Mouse (Mus musculus): ENCODE measurements around the gene Gne. TPM values are rescaled to one million over a fixed set of nuclear protein-coding genes. Genes with fewer than 3 reads are reported as not detected.
"Not testable (repeated sequence)": the region's sequence is repeated elsewhere in the genome, so short reads cannot be mapped to it uniquely, and the experiment has no call there.

Gne gene
- total RNA-seq, 2 experiments from 2014 or later: 25.7 to 28.7 TPM

DNA sequence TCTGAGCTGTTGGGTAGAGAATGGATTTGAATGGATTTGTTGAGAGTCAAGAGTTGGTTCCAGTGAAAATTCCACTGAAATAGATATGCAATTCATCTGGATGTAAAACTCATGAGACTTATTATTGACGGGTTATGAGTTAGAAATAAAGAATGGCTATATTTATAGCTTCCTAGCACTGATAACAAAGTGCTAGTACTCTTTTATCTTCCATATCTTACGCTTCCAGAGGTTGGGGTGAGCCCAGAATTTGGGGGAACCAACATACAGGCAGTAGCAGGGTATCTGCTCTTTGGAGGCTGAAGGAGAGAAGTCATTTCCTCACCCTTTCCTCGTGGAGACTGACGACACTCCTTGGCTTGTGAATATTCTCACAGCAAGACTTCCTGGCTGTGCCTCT lies 9.6 kb downstream of the Gne start:
- no peak for DNase-seq (ENCODE audit: low spot score)
- intact Hi-C loops (cut with DNase I): loop anchor here (5.0 kb wide), 1 partner anchor 158 kb away; the partner anchor contains the start of gene Rnf38

DNA sequence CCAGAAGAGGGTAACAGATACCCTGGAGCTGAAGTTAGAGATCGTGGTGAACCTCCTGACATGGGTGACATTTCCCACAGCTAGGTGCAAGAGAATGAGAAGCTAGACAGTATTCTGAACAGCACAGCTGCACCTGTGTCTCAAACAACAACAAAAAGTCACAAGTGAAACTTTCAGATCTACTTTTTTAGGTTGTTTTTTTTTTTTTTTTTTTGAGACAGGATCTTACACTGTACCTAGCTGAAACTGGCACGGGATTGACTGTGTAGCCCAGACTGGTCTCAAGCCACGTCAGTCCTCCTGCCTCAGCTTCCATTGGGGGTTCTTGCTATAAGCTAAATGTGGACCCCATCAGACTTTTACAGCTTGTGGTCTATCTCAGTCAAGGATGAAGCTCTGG lies 10.2 kb downstream of the Gne start:
- intact Hi-C loops (cut with DNase I): loop anchor here (5.0 kb wide), 1 partner anchor 159 kb away; the partner anchor contains the start of gene Rnf38
- no peak for DNase-seq (ENCODE audit: low spot score)

DNA sequence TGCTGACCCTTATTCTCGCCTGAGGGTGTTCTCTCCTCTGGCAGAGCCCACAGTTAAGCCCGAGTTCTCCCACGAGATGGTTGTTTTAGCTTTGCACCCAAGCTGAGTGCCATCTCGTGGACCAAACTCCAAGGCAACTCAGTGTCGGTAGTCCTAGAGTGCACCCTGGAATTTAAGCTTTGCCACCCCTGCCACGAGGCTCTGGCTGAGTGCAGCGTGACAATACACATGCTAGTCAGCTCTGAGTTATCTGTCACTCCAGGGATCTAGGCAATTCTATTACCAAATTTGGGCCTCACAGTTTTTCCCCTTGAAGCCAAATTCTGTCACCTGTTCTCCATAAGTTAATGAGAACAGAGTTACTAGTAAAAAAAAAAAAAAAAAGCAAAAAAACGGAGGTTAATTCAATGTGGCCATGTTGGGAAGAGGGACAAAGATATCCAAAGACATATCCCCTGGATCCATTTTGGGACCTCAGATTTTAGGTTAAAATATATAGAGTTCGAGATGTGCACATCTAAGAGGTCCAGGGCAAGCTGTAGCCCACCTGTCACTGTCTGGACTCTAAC lies 11.0 kb downstream of the Gne start:
- no peak for DNase-seq (ENCODE audit: low spot score)
- intact Hi-C loops (cut with DNase I): loop anchor here (5.0 kb wide), 1 partner anchor 159 kb away; the partner anchor contains the start of gene Rnf38

DNA sequence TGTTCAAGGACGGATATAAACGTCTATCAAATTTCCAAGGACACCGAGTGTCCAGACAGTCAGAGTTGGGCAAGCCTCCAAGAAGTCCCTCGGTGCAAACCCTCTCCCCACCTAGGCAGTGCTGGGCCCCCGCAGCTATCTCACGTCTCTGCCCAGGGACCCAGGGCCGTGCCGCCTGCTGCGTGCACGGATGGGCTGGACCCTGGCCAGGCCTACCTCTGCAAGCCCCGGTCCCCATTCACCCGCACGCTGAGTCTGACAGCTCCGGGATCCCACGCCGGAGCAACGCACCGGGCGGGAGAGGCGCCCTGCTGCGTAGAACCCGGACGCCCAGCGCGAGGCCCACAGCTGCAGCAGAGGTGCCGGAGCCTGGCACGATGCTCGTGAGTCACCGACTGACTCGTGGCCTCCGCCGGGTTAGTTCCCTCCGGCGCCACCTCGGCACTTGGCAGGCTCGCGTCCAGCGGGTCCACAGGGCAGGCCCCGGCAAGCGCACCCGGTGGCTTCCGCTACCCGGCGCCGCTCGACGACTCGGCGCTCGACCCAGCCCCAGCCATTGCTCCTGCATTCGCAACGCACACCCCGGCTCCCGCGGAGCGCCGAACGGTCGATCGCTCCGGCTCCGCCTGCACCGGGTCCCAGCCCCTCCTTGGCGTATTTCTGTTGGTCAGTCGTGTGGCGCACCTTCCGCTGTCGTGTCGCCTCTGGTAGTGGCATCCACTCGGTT lies 11.7 kb downstream of the Gne start:
- peak; percentile 86 for DNase-seq (ENCODE audit: low spot score)
- intact Hi-C loops (cut with DNase I): loop anchor here (5.0 kb wide), 1 partner anchor 160 kb away; the partner anchor contains the start of gene Rnf38

DNA sequence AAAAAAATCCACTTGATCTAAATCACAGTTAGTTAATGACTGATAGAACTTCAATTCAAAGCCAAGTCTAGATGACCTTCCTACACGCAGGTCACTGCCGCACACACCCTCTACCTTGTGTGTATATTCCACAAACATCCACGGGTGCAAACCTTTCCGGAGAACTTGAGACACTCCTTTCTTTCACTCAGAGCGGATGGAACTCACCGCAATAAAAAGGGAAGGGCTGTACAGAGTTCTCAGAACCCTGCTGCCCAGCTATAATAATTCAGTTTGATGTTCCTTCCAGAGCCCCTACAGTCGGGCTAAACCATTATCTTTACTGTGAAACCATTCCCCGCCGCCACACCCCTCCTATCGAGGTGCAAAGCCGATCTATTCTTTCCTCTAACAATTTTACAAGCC lies 12.2 kb downstream of the Gne start:
- DNase-seq (ENCODE audit: low spot score): no peak
- intact Hi-C loops (cut with DNase I): loop anchor here (5.0 kb wide), 1 partner anchor 161 kb away; the partner anchor contains the start of gene Rnf38

DNA sequence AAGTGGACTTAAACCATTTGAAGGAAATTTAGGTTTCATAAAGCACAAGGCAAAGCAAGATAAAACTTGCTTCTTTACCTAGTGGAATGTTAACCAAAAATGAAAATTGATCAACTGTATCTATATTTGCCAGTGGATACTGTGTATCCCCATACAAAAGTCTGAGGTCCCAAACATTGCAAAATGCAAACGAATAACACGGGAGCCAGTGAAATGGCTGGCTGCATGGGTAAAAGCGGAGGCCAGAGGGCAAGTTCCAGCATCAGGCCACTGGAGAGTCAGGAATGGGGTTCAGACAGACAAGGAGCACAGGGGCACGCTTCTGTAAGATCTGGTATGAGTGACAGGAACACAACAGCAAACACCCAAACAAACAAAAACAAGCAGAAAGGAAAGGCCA lies 13.3 kb downstream of the Gne start:
- intact Hi-C loops (cut with DNase I): loop anchor here (5.0 kb wide), 1 partner anchor 162 kb away; the partner anchor contains the start of gene Rnf38
- no peak for DNase-seq (ENCODE audit: low spot score)

DNA sequence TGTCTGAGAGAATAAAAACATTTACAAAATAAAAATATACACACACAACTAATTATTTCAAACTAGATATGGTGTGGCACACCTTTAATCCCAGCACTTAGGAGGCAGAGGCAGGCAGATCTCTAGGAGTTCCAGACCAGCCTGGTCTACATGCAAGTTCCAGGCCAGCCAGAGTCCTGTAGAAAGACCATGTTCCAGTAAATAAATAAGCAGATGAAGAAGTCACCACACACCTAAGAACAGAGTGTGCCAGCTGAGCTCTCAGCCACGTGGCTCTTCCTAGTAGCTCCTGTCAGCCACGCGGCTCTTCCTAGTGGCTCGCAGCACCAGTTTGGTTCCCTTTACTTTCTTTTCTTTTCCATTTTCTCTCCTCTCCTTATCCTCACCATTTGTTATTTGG lies 14.6 kb downstream of the Gne start:
- intact Hi-C loops (cut with DNase I): loop anchor here (1.0 to 5.0 kb wide), 2 partner anchors 50 to 223 kb away; no protein-coding TSS in a partner anchor
- DNase-seq (ENCODE audit: low spot score): no peak

DNA sequence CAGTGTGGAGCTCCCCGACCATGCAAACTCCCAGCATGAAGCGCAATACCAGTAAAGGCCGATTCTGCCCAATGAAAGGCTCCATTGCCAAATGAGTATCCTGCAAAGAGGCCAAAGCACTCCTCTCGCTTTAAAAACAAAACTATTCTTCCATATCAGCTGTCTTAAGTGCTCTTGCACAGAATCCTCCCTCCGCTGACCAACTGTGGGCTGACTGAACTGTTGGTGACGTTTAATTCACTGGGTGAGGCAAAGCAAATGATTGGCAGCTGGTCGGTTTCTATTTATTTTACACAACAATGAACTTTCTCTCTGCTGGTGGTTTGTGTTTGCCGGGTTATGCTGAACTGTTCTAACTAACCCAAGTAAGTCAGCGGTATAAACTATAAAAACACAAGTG lies 15.2 kb downstream of the Gne start:
- intact Hi-C loops (cut with DNase I): loop anchor here (1.0 to 5.0 kb wide), 2 partner anchors 51 to 224 kb away; no protein-coding TSS in a partner anchor
- no peak for DNase-seq (ENCODE audit: low spot score)

DNA sequence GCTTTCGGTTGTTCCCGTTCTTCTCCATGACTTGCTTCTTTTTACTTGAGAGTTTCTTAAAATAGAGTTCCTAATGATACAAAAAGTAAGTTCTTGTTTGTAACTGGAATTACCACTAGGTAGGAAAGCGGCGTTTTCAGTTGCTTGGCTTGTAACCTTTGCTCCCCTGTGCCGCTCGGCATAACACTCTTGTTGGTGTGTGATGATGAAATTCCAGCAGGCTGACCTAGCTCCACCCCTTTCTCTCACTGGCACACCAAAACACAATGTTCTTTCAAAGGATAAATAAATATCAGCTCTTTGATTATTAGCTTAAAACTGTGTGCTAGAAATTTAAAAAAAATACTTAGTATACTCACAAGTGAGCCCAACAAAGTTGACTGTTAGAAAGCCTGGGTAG lies 17.1 kb downstream of the Gne start:
- DNase-seq (ENCODE audit: low spot score): no peak
- intact Hi-C loops (cut with DNase I): loop anchor here (5.0 kb wide), 1 partner anchor 225 kb away; no protein-coding TSS in a partner anchor

DNA sequence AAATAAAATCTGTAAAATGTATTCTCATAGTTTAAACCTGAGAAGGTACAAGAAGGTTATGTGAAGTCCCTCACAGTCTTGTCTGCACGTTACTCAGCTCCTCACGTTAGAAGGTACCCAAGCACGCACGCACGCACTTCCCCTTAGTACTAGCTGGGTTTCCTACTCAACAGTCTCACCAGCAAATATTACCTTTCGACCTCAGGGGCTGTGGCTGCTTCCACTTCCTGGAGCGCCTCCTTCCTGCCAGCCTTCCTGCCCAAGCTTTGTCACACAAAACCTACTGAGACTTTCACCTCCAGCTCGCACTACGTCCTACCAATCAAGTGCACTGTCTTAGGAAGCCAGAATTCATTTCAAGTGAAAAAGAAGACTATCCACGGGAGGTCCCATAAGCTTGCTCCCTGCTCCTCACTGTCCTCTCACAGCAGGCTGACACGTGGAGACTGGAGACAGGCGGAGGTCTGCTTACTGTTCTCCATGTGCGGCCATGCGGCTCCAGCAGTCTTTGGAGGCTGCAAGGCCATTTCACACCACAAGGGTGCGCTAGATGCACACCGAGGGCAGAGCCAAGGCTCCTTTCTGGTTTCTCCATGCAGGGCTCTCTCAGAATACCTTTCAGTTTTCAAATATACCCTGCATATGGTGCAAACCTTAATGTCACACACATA lies 18.5 kb downstream of the Gne start:
- intact Hi-C loops (cut with DNase I): loop anchor here (5.0 kb wide), 1 partner anchor 227 kb away; no protein-coding TSS in a partner anchor
- peak; percentile 68 for DNase-seq (ENCODE audit: low spot score)

DNA sequence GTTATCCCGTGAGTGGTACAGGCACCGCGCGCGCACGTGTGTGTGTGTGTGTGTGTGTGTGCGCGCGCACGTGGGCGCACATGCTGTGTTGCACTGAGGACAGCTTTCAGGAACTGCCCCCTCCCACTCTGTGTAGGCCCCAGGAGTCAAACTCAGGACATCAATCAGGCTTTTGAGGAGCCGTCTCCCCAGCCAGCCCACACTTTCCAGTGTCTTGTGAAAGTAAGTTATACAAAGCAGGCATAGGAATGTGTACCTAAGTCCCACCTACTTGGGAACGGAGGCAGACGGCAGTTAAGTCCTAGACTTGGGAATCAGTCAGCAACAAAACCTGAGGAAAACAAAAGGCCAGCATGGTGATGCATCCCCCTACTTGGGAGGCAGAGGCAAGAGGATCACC lies 21.2 kb downstream of the Gne start:
- DNase-seq (ENCODE audit: low spot score): no peak
- intact Hi-C loops (cut with DNase I): no loop called here

DNA sequence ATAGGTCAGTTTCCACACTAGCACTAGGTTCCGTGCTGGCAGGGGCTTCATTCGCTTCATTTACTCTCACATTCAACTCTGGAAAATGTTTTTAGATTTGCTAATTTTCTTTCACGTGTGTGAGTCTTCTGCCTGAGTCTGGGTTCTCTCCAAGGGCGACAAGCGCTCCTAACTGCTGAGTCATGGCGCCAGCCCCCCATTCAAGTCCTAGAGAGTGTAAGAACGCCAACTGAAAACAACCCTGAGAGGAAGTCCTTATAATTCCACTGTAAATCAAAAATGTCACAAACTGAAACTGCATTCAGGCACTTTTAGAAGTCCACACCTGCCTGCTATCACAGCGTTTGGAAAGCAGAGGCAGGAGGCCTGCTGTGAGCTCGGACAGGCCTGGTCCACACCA lies 21.9 kb downstream of the Gne start:
- no peak for DNase-seq (ENCODE audit: low spot score)
- intact Hi-C loops (cut with DNase I): no loop called here

DNA sequence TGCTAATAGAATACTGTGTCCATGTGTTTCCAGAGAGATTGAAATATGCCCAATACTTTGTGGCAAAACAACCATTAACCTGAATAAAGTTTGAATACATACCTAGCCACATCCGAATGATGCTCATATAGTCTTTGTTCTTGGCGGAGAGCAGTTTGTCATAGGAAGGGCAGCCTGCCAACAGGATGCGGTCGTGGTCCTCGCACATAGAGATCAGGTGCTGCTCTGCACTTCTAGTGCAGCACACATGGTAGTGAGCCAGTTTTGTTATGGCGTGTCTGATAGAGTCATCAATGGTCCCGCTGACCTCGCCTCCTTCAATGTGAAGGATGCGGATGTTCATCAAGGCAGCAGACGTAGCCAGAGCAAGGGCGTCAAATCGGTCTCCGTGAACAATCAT lies 24.3 kb downstream of the Gne start:
- intact Hi-C loops (cut with DNase I): no loop called here
- no peak for DNase-seq (ENCODE audit: low spot score)

DNA sequence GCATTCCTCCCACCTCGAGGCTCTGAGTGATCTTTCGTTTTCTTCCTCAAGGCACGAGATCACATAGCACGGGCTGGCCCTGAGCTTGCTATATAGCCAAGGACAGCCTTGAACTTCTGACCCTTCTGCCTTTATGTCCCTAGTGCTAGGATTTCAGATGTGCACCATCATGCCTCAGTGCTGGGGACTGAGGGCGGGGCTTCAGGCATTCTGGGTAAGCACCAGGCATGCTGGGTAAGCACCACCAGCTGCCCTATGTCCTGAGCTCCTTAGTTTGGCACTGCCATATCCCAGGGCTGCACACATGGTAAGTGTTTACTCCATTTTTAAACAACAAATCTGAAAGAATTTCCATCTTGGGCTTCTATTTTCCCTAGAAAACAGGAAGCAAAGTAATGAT lies 34.2 kb downstream of the Gne start:
- DNase-seq (ENCODE audit: low spot score): no peak
- intact Hi-C loops (cut with DNase I): no loop called here

DNA sequence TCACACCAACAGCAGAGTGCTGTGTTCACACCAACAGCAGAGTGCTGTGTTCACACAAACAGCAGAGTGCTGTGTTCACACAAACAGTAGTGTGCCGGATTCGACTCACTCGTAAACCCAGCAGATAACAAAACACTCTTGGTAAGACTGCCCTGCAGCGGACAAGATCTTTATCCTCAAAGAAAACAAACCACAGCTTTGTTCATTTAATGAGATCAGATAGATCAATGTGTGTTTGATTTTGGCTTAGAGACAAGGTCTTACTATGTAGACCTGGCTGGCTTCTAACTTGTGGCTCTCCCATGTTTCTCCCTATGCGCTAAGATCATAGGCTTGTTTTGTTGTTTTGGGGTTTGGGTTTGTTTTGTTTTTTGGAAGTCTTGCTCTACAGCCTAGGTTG lies 37.9 kb downstream of the Gne start:
- intact Hi-C loops (cut with DNase I): no loop called here
- DNase-seq (ENCODE audit: low spot score): no peak

DNA sequence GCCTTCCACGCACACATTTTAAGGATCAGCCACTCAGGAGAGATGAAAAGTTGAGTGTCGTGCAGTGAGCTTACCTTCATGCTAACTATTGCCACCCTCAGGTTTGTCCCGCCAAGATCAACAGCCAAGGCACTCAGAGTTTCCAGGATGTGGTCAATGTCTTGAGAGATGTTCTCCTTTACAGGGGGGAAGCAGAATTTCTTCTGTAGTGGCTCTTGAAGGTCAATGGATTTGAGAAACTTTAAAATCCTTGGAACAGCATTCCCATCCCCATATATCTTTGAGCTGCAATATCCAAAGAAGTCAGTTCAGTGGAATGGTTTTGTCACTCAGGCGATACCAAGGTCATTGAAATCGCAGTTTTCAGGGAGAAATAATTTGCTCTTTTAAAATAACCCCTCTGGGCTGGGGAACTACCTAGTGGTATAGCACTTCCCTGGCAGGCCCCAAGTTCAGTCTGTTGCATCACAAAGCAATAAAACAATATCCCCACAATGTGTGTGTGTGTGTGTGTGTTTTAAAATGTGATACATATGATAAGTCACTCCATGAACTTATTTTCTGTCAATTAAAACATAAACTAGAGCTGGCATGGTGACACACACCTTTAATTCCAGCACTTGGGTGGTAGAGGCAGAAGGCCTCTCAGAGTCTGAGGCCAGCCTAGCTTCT lies 39.2 kb downstream of the Gne start:
- intact Hi-C loops (cut with DNase I): no loop called here
- no peak for DNase-seq (ENCODE audit: low spot score)

DNA sequence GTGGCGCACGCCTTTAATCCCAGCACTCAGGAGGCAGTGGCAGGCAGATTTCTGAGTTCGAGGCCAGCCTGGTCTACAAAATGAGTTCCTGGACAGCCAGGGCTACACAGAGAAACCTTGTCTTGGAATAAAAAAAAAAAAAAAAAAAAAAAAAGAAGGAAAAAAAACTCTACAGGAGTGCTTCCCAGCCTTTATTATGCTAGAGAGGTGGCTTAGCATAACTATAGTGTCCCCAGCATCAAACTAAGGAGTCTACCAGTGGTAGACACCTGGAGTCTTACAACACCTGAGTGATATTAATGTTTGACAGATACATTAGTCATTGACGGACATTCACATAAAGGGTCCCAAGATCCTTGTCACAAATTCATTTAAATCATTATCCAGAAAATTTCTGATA lies 40.8 kb downstream of the Gne start:
- DNase-seq (ENCODE audit: low spot score); intact Hi-C loops (cut with DNase I): not testable (repeated sequence)

DNA sequence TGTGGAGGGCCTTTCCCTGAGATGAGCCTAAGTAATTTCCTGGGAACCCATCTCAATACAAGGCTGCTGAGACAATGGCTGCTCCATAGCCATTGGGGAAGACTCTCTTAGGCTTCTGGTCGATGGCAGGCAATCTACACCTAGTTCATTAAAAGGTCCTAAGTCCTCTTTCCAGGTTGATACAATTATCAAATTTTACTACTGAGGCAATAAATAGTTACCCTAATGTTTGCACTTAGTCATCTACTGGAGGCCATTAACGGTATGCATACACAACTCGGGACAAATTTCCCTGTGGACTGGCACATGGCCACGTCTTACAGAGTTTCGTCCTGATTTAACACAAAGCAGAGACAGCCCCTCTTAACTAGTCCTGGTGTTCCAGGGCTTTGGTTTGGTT lies 41.5 kb downstream of the Gne start:
- intact Hi-C loops (cut with DNase I): no loop called here
- no peak for DNase-seq (ENCODE audit: low spot score)

DNA sequence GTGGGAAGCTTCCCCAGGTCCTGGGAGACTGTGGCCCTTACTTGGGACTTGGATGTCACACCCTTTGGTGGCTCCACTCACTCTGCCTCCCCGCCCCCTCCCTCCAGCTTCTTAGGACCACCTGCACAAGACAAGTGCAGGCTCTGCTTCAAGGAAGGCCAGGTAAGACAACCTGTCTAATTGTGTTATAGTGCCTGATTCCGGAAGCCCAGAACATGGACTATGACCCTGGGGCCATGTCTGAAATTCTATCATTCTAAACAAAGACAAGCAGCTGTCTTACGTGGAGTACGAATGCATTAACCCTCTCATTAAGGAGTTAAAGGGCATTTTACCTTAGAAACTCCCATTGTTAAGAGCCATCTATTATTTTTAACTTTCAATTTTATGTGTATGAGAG lies 43.2 kb downstream of the Gne start:
- intact Hi-C loops (cut with DNase I): no loop called here
- DNase-seq (ENCODE audit: low spot score): no peak

DNA sequence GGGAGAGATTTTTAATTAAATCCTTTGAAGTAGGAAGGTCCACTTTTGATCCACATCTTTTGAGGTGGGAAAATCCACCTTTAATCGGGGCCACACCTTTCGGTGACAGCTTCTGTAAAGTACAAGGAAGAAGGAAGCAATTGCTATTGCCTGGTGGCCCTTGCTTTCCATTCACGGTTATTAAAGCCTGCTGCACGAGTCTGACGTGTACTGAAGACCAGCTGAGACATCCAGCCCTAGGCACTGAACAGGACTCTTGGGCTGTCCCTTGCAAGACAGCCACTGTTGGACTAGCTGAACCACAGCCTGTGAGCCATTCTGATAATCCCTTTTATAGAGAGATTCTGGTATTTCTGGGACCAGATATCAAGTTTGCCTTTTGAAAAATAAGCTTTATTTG lies 47.5 kb downstream of the Gne start:
- no peak for DNase-seq (ENCODE audit: low spot score)
- intact Hi-C loops (cut with DNase I): no loop called here
